Mouse (Mus musculus): ENCODE results near the gene Olfr1253. TPM values are rescaled to one million over a fixed set of nuclear protein-coding genes. Genes with fewer than 3 reads are reported as not detected.

The Olfr1253 gene
- not detected for total RNA-seq (2021)
- long read RNA-seq, experiment 1 = 0 reads
- long read RNA-seq, experiment 2 = 0 reads

- no peak for DNase-seq
These were observed at the start of gene Olfr1253 for GRCm38 (mm10) chr2:89756990-89757389. Olfr1253 (minus strand) TSS chr2:89757090.

GRCm38 (mm10) chr2:89799583-89799982 is 42.7 kb upstream of the Olfr1253 start:
- no peak for DNase-seq

GRCm38 (mm10) chr2:89793519-89793918 is 36.6 kb upstream of the Olfr1253 start, which contains the start of gene Olfr1254:
Olfr1254 (minus strand) TSS chr2:89793619.
- no peak for DNase-seq

- DNase-seq = no peak
These were observed 32.0 kb downstream of the Olfr1253 start, which contains the start of gene Olfr1252 for GRCm38 (mm10) chr2:89724912-89725311. Olfr1252 (minus strand) TSS chr2:89725012.

Other genes with a start within 250 kb of the Olfr1253 start
- gene Olfr1243, start 225.6 kb downstream of the Olfr1253 start, total RNA-seq (2021) = not detected
- not detected for gene Olfr1245, start 178.6 kb downstream of the Olfr1253 start, total RNA-seq (2021)
- gene Olfr1246, start 163.9 kb downstream of the Olfr1253 start, total RNA-seq (2021) = not detected
- not detected for gene Olfr1247, start 143.0 kb downstream of the Olfr1253 start, total RNA-seq (2021)
- not detected for gene Olfr1248, start 138.8 kb downstream of the Olfr1253 start, total RNA-seq (2021)
- gene Olfr1249, start 122.1 kb downstream of the Olfr1253 start, total RNA-seq (2021) = not detected
- gene Olfr1250, start 95.6 kb downstream of the Olfr1253 start, total RNA-seq (2021) = not detected
- not detected for gene Olfr1251, start 85.2 kb downstream of the Olfr1253 start, total RNA-seq (2021)
- gene Olfr1252, start 32.1 kb downstream of the Olfr1253 start, total RNA-seq (2021) = not detected
- not detected for gene Olfr1254, start 36.5 kb upstream of the Olfr1253 start, total RNA-seq (2021)
- not detected for gene Olfr1255, start 55.0 kb upstream of the Olfr1253 start, total RNA-seq (2021)
- gene Olfr1256, start 84.5 kb upstream of the Olfr1253 start, total RNA-seq (2021) = not detected
- not detected for gene Olfr48, start 91.1 kb upstream of the Olfr1253 start, total RNA-seq (2021)
- not detected for gene Olfr1257, start 121.3 kb upstream of the Olfr1253 start, total RNA-seq (2021)
- not detected for gene Olfr1258, start 170.2 kb upstream of the Olfr1253 start, total RNA-seq (2021)
- not detected for gene Olfr1259, start 191.6 kb upstream of the Olfr1253 start, total RNA-seq (2021)
- gene Olfr1260, start 217.2 kb upstream of the Olfr1253 start, total RNA-seq (2021) = not detected
- not detected for gene Olfr1261, start 234.1 kb upstream of the Olfr1253 start, total RNA-seq (2021)
- gene Olfr1262, start 243.1 kb upstream of the Olfr1253 start, total RNA-seq (2021) = not detected